Comparison of ENCODE assay signal across 15 mouse cellular contexts in the genomic region with DNA sequence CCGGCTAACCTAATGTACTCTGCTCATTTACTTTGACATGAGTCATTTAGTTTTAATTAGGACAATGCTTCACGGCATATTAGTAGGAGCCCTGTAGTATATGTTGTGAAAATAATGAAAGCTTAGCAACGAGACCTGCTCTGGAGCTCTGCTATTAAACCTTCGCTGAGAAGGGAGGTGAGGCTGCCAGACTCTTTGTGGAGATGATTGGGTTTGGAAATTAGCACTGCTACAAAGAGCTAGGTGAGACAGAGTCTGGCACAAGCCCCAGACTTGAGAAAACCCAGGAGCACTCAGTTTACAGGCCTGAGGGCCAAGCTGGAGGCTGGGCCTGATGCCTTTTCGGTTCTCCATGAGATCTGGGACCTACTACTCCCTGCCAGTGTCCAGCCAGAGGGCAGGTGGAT.
DNase-seq lines count a peak whose midpoint lies in the region; ATAC-seq and TF ChIP-seq lines count a peak whose summit lies in the region.
"Had no signal": no experiment of that assay in that cellular context is flagged by ENCODE, and none has a peak within 500 bp of the region (broad histone marks: within the 10 kb centered on the region; RNA-seq: fewer than 3 reads in every experiment).

No protein-coding gene starts in this region.

- no peak overlapping the region for H3K4me2 ChIP-seq in intestine, embryonic 16.5 days (ENCODE audit: low read depth, low read length)
- H3K4me2 ChIP-seq in intestine, postnatal 0 days (replicated peaks; ENCODE audit: low read depth), result no peak overlapping the region
- H3K4me2 ChIP-seq in neural tube, embryonic 14.5 days (ENCODE audit: low read depth, low read length), result no peak overlapping the region
- H3K4me2 ChIP-seq: heart, embryonic 12.5 days; liver, embryonic 13.5 days had no signal

- no peaks in the 10 kb centered on the region for H3K4me1 ChIP-seq in intestine, embryonic 16.5 days (ENCODE audit: control insufficient read depth, insufficient read depth, low read length)
- H3K4me1 ChIP-seq in intestine, postnatal 0 days (replicated peaks; ENCODE audit: control insufficient read depth, insufficient read depth, low read length), result no peaks in the 10 kb centered on the region
- no peaks in the 10 kb centered on the region for H3K4me1 ChIP-seq in neural tube, embryonic 14.5 days (ENCODE audit: control insufficient read depth, insufficient read depth, low read length)
- H3K4me1 ChIP-seq: liver, embryonic 13.5 days had no signal

- H3K27ac ChIP-seq in intestine, embryonic 16.5 days (ENCODE audit: low read length), result no peak overlapping the region
- H3K27ac ChIP-seq in intestine, postnatal 0 days (ENCODE audit: low read depth, low read length), result no peak overlapping the region
- 0 out of 2 replicates have a peak overlapping the region, but pooled peaks have one; percentile 39 for H3K27ac ChIP-seq in neural tube, embryonic 14.5 days (ENCODE audit: low read depth, low read length)
- H3K27ac ChIP-seq: kidney, postnatal 0 days; limb, embryonic 10.5 days; liver, embryonic 13.5 days had no signal

- no peak overlapping the region for H3K9ac ChIP-seq in intestine, embryonic 16.5 days (ENCODE audit: low read depth, low read length)
- H3K9ac ChIP-seq in intestine, postnatal 0 days (ENCODE audit: low read depth, low read length), result no peak overlapping the region
- no peak overlapping the region for H3K9ac ChIP-seq in neural tube, embryonic 14.5 days (replicated peaks; ENCODE audit: low read depth, low read length)
- H3K9ac ChIP-seq: heart, embryonic 12.5 days; liver, embryonic 13.5 days had no signal

- 0 out of 2 replicates have a peak, but pooled peaks have one; percentile 36 for ATAC-seq in intestine, embryonic 16.5 days
- ATAC-seq in intestine, postnatal 0 days, result no peak
- ATAC-seq in neural tube, embryonic 14.5 days (ENCODE audit: low read depth), result peak; percentile 57; the same call in 1 of the 2 replicates
- ATAC-seq: Patski had no signal

- H3K27me3 ChIP-seq in intestine, embryonic 16.5 days (replicated peaks; ENCODE audit: control insufficient read depth, insufficient read depth, low read length), result no peaks in the 10 kb centered on the region
- no peaks in the 10 kb centered on the region for H3K27me3 ChIP-seq in intestine, postnatal 0 days (replicated peaks; ENCODE audit: control insufficient read depth, insufficient read depth, low read length)
- H3K27me3 ChIP-seq in neural tube, embryonic 14.5 days (ENCODE audit: control insufficient read depth, insufficient read depth, low read length), result no peaks in the 10 kb centered on the region
- H3K27me3 ChIP-seq: liver, embryonic 13.5 days had no signal

- H3K36me3 ChIP-seq in intestine, embryonic 16.5 days (ENCODE audit: control insufficient read depth, insufficient read depth, low read length), result no peaks in the 10 kb centered on the region
- H3K36me3 ChIP-seq in intestine, postnatal 0 days (ENCODE audit: control insufficient read depth, insufficient read depth), result no peaks in the 10 kb centered on the region
- no peaks in the 10 kb centered on the region for H3K36me3 ChIP-seq in neural tube, embryonic 14.5 days (ENCODE audit: control insufficient read depth, insufficient read depth, low read length)
- H3K36me3 ChIP-seq: heart, embryonic 12.5 days; limb, embryonic 10.5 days; liver, embryonic 13.5 days had no signal

- DNase-seq in adrenal gland, postnatal 10 days, result peak; percentile 5
- DNase-seq in adrenal gland, postnatal 36 days, result no peak
- peak; percentile 52 to 60 for DNase-seq in cerebellum, postnatal 25 days
- DNase-seq in embryo, embryonic 11 days, result no peak
- DNase-seq in gastrocnemius, postnatal 10 days, result no peak
- DNase-seq: liver, embryonic 13.5 days; lung, postnatal 10 days; thymus, postnatal 4 days had no signal

- no peaks in the 10 kb centered on the region for H3K9me3 ChIP-seq in intestine, embryonic 16.5 days (ENCODE audit: control insufficient read depth, low read length)
- H3K9me3 ChIP-seq in intestine, postnatal 0 days (ENCODE audit: control insufficient read depth), result no peaks in the 10 kb centered on the region
- no peaks in the 10 kb centered on the region for H3K9me3 ChIP-seq in neural tube, embryonic 14.5 days (ENCODE audit: control insufficient read depth, low read length)
- H3K9me3 ChIP-seq: heart, embryonic 12.5 days; limb, embryonic 10.5 days; liver, embryonic 13.5 days had no signal

- H3K4me3 ChIP-seq in intestine, embryonic 16.5 days (ENCODE audit: low read length), result no peak overlapping the region
- H3K4me3 ChIP-seq in intestine, postnatal 0 days (ENCODE audit: low read depth, low read length), result no peak overlapping the region
- no peak overlapping the region for H3K4me3 ChIP-seq in neural tube, embryonic 14.5 days (ENCODE audit: low read depth, low read length)
- H3K4me3 ChIP-seq: heart, embryonic 12.5 days; limb, embryonic 10.5 days; liver, embryonic 13.5 days had no signal

- no peak for TF ChIP-seq CTCF in intestine, postnatal 0 days (IDR thresholded peaks at IDR 0.05; ENCODE audit: low read depth)

- WGBS in intestine, embryonic 16.5 days, result 60% methylated on average over 5 of the region's 5 CpGs
- 58% methylated on average over 5 of the region's 5 CpGs for WGBS in intestine, postnatal 0 days
- 44% methylated on average over 5 of the region's 5 CpGs for WGBS in neural tube, embryonic 14.5 days

Comparison
In these comparisons a context has a peak if more than half of its experiments do, and no peak if none do; other contexts are left out.
1. DNase-seq: peak in adrenal gland, postnatal 10 days (single experiment) and cerebellum, postnatal 25 days (2 of 2); none in adrenal gland, postnatal 36 days (0 of 2), embryo, embryonic 11 days (single experiment) and gastrocnemius, postnatal 10 days (single experiment).